Mouse (Mus musculus) left cerebral cortex, postnatal 14 days (tissue): ENCODE results near the gene Gripap1. TPM values are rescaled to one million over a fixed set of nuclear protein-coding genes. Genes with fewer than 3 reads are reported as not detected.
"Not testable (repeated sequence)": the region's sequence is repeated elsewhere in the genome, so short reads cannot be mapped to it uniquely, and the experiment has no call there.

Experiments
- DNase-seq, 2 experiments: peaks; one replicate each; pipeline ENCODE4 v3.0.0; 2021 to 2022; ENCODE audit warnings: low spot score in 2 of 2, mixed read lengths in 1 of 2
- intact Hi-C: fragments of 180-260 bp; cut with DNase I; formaldehyde crosslinking; loops from one replicate; pipeline ENCODE4 v1.15.1; 2025
- long read RNA-seq, 2 experiments: library from polyadenylated mRNA; stranded (forward); transcript quantifications; one replicate each; pipeline ENCODE4 v2.0.0; 2021
- total RNA-seq, 2 experiments: library from RNA; stranded (reverse); gene quantifications; 2 replicates each; pipeline ENCODE4 v1.2.3; 2021

Gene Gripap1
- total RNA-seq, result 10 to 100 TPM; 83.3 to 92.9 TPM
- long read RNA-seq, experiment 1, transcript Gripap1-203 (26 exons, 3,015 nt), result major isoform, 24 of 59 reads
- long read RNA-seq, experiment 1, transcript Gripap1-202 (24 exons, 2,867 nt), result minor isoform, 9 of 59 reads
- long read RNA-seq, experiment 1, partial matches to known transcripts, result 5 of 59 reads
- long read RNA-seq, experiment 1, other reads (novel, unspliced or antisense), result 16 of 59 reads
- long read RNA-seq, experiment 2, transcript Gripap1-203 (26 exons, 3,015 nt), result major isoform, 22 of 57 reads
- long read RNA-seq, experiment 2, partial matches to known transcripts, result 10 of 57 reads
- long read RNA-seq, experiment 2, other reads (novel, unspliced or antisense), result 21 of 57 reads

- DNase-seq, result peak; percentile 67 to 76
- intact Hi-C loops, result no loop called here
Measured at GRCm38 (mm10) chrX:7789542-7790136, at the start of gene Gripap1. Gene Gripap1 (plus strand): TSS chrX:7789765.

- no peak for DNase-seq
- intact Hi-C loops, result no loop called here
Measured at GRCm38 (mm10) chrX:7740082-7740819, 49.3 kb upstream of the Gripap1 start.

GRCm38 (mm10) chrX:7741103-7741502 is 48.5 kb upstream of the Gripap1 start:
- DNase-seq, result no peak
- intact Hi-C loops, result no loop called here

GRCm38 (mm10) chrX:7743470-7743869 is 46.1 kb upstream of the Gripap1 start:
- no peak for DNase-seq
- intact Hi-C loops, result no loop called here

GRCm38 (mm10) chrX:7744940-7745339 is 44.6 kb upstream of the Gripap1 start:
- intact Hi-C loops, result no loop called here
- DNase-seq, result no peak

- intact Hi-C loops, result no loop called here
- no peak for DNase-seq
Measured at GRCm38 (mm10) chrX:7745429-7745828, 44.1 kb upstream of the Gripap1 start.

- intact Hi-C loops, result no loop called here
- DNase-seq, result peak; percentile 63 to 76
Measured at GRCm38 (mm10) chrX:7750432-7751116, 39.0 kb upstream of the Gripap1 start, which contains the start of gene Ccdc120. Gene Ccdc120 (minus strand): TSS chrX:7750905.

GRCm38 (mm10) chrX:7753627-7754026 is 35.9 kb upstream of the Gripap1 start:
- DNase-seq, intact Hi-C loops: not testable (repeated sequence)

GRCm38 (mm10) chrX:7762137-7762920 is 27.2 kb upstream of the Gripap1 start, which contains the start of gene Tfe3:
Gene Tfe3 (plus strand): TSS chrX:7762560.
- intact Hi-C loops, result no loop called here
- DNase-seq, result peak; percentile 87 to 94

GRCm38 (mm10) chrX:7762921-7763197 is 26.7 kb upstream of the Gripap1 start:
- intact Hi-C loops, result no loop called here
- DNase-seq, result no peak

- intact Hi-C loops, result no loop called here
- DNase-seq, result peak; percentile 21 to 33
Measured at GRCm38 (mm10) chrX:7763631-7764393, 25.8 kb upstream of the Gripap1 start.

GRCm38 (mm10) chrX:7764657-7765280 is 24.8 kb upstream of the Gripap1 start:
- intact Hi-C loops, result no loop called here
- no peak for DNase-seq

GRCm38 (mm10) chrX:7765281-7765670 is 24.3 kb upstream of the Gripap1 start:
- no peak for DNase-seq
- intact Hi-C loops, result no loop called here

- intact Hi-C loops, result no loop called here
- peak in 1 of 2 experiments; percentile 24 for DNase-seq
Measured at GRCm38 (mm10) chrX:7765764-7766163, 23.8 kb upstream of the Gripap1 start.

GRCm38 (mm10) chrX:7769302-7770017 is 20.1 kb upstream of the Gripap1 start:
- DNase-seq, result no peak
- intact Hi-C loops, result no loop called here

GRCm38 (mm10) chrX:7772766-7773165 is 16.8 kb upstream of the Gripap1 start:
- no peak for DNase-seq
- intact Hi-C loops, result no loop called here

- intact Hi-C loops, result loop anchor here (5.0 kb wide), 1 partner anchor 38 kb away; no protein-coding TSS in a partner anchor
- no peak for DNase-seq
Measured at GRCm38 (mm10) chrX:7775501-7776205, 13.9 kb upstream of the Gripap1 start.
